Mouse (Mus musculus) limb, embryonic 10.5 days (tissue): ENCODE data around the gene Erh. TPM values are rescaled to one million over a fixed set of nuclear protein-coding genes. Genes with fewer than 3 reads are reported as not detected.

Experiments
- DNase-seq: peaks from one replicate; pipeline ENCODE4 v3.0.0-alpha.2; 2017; ENCODE audit warnings: low spot score
- H3K27ac ChIP-seq: fragments of 300-500 bp; sonication (generic); 2 replicates; pipeline ENCODE4 v1.5.1; 2016; ENCODE audit warnings: mild to moderate bottlenecking
- H3K27me3 ChIP-seq: fragments of 300-500 bp; sonication (generic); 2 replicates; pipeline ENCODE4 v1.6.1; 2016; ENCODE audit warnings: low read depth, mild to moderate bottlenecking; ENCODE audit not compliant: poor library complexity, severe bottlenecking
- H3K36me3 ChIP-seq: fragments of 300-500 bp; sonication (generic); 2 replicates; pipeline ENCODE4 v1.6.1; 2016; ENCODE audit warnings: mild to moderate bottlenecking, moderate library complexity
- H3K4me1 ChIP-seq: fragments of 300-500 bp; sonication (generic); 2 replicates; pipeline ENCODE4 v1.6.1; 2016
- H3K4me3 ChIP-seq: fragments of 300-500 bp; sonication (generic); 2 replicates; pipeline ENCODE4 v1.5.1; 2016; ENCODE audit warnings: mild to moderate bottlenecking, moderate library complexity
- H3K9me3 ChIP-seq: fragments of 300-500 bp; sonication (generic); replicated peaks from 2 replicates; pipeline ENCODE4 v1.6.1; 2016; ENCODE audit warnings: mild to moderate bottlenecking
- WGBS: fragments of 180-500 bp; shearing (Covaris S2); methylation state at CpG from one replicate; pipeline ENCODE4 v1.1.7; 2016; 5-methylcytosine and 5-hydroxymethylcytosine counted together
- polyA plus RNA-seq: library from polyadenylated mRNA; unstranded; fragments of >200 nt; fragmentation: Nextera tagmentation; extraction: Ambion mirVana; gene quantifications from 2 replicates; pipeline ENCODE4 v1.2.1, GENCODE M21; 2016

The Erh gene
- polyA plus RNA-seq, 1 experiment from 2014 or later: 520 TPM

GRCm38 (mm10) chr12:80604218-80604617 lies 39.9 kb downstream of the Erh start:
- no peak for DNase-seq

GRCm38 (mm10) chr12:80603566-80603965 lies 40.6 kb downstream of the Erh start:
- Histone ChIP-seq H3K4me3 (no peak overlapping the region), H3K9me3 (no peaks in the 10 kb centered on the region), H3K27me3 (no peaks in the 10 kb centered on the region), H3K4me1 (peaks cover 6% of the 10 kb centered on the region; the same call in 1 of the 2 replicates), H3K36me3 (no peaks in the 10 kb centered on the region), H3K27ac (no peak overlapping the region)
- DNase-seq: no peak
- WGBS: 77% methylated on average over 4 of the region's 4 CpGs

More at GRCm38 (mm10) chr12:80604218-80604617, 39.9 kb downstream of the Erh start:
- Histone ChIP-seq H3K27me3 (no peaks in the 10 kb centered on the region), H3K36me3 (no peaks in the 10 kb centered on the region), H3K4me3 (no peak overlapping the region), H3K9me3 (no peaks in the 10 kb centered on the region), H3K4me1 (peaks cover 6% of the 10 kb centered on the region; the same call in 1 of the 2 replicates), H3K27ac (no peak overlapping the region)
- WGBS: 93% methylated on average over 2 of the region's 2 CpGs

DNA sequence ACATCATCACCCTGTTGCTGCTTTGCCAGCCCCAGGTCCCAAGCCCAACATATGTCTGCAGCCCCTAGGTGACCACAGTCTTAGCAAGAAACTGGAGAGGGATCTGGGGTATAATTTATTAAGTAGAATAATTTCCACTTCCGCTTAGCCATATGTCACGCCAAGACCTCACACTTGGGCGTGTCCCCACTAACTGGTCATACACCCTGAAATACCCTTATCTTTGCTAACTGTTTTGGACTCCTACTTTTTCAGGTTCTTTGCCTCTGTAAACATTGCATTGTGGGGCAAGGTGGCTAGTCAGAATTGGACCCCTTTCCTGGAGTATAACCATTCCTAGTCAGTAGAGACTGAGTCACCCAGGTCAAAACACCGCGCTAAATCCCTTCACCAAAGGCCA lies 41.7 kb downstream of the Erh start:
- H3K4me1 ChIP-seq: peaks cover 6% of the 10 kb centered on the region; the same call in 1 of the 2 replicates
- H3K27ac ChIP-seq: no peak overlapping the region
- no peaks in the 10 kb centered on the region for H3K36me3 ChIP-seq
- no peak overlapping the region for H3K4me3 ChIP-seq
- H3K27me3 ChIP-seq: no peaks in the 10 kb centered on the region
- DNase-seq: no peak
- no peaks in the 10 kb centered on the region for H3K9me3 ChIP-seq
- 91% methylated on average over 5 of the region's 5 CpGs for WGBS

DNA sequence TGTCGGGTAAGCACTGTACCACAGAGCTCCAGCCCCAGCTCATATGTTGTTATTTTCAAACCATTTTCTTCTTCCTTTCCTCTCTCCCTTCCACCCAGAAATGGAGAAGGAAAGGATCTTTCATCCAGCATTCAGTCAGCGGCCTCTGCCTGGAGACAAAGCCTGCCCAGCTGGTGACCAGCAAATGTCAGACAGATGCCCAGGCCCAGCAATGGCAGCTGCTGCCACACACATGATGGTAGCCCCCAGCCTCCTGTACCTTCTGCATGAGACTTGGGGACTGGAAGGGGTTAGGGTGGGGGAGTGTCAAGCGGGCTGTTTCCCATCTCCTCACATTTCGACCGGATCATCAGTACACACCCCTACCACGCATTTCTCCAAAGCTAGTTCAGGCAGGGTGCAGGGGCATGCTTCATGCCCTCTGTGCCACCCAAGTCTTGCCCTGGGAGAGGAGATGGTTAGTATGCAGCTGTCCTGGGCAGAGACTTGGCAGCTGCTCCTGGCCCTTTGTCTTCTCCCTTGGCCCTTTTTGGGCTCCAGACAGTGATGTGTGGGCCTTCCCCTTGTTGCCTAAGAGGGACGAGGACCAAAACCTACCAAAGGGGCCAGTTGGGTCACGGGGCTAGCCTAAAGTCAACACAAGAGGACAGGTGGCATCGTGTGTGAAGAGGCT lies 42.4 kb downstream of the Erh start:
- H3K4me3 ChIP-seq: no peak overlapping the region
- H3K36me3 ChIP-seq: no peaks in the 10 kb centered on the region
- H3K27ac ChIP-seq: no peak overlapping the region
- 86% methylated on average over 9 of the region's 9 CpGs for WGBS
- H3K4me1 ChIP-seq: peaks cover 6% of the 10 kb centered on the region; the same call in 1 of the 2 replicates
- no peaks in the 10 kb centered on the region for H3K9me3 ChIP-seq
- H3K27me3 ChIP-seq: no peaks in the 10 kb centered on the region
- no peak for DNase-seq

DNA sequence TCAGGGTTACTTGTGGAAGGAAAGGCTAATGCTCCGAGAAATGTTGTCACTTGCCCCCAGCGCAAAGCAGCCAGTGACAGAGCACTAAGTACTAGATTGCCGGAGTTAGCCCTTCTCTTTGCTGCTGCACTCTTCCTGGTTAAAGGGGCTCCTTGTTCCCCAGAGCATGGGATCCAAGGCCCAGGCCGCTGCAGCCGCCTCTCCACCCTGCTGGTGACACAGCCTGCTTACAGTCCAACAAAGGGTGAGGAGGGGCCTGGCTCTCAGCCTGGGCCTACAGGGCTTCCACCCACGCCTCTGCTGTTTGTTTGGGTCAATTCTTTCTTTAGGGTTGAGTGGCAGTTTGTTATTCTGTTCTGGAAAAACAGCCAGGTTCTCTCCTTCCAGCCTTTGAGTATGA lies 45.4 kb downstream of the Erh start:
- Histone ChIP-seq H3K4me1 (peaks cover 6% of the 10 kb centered on the region; the same call in 1 of the 2 replicates), H3K4me3 (no peak overlapping the region), H3K27ac (no peak overlapping the region), H3K27me3 (no peaks in the 10 kb centered on the region), H3K36me3 (no peaks in the 10 kb centered on the region), H3K9me3 (no peaks in the 10 kb centered on the region)
- WGBS: 55% methylated on average over 6 of the region's 6 CpGs
- DNase-seq: no peak

DNA sequence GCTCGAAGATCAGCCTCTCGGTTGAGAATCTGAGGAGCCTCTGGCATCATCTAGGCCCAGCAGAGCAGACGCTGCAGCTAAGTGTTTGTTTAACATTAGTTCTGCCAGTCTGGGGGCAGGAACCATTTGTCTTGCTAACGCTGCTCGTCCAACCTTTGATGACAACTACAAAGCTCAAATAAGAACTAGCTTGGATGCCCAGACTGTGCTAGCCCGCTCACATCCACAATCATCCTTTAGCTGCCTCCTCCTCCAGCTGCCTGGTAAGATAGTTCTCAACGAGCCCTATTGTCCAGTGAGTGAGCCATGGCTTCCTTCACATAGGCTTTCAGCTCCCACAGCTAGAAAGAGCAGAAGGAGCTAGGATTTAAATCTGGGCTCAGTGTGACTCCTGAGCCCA lies 45.9 kb downstream of the Erh start:
- Histone ChIP-seq H3K4me3 (no peak overlapping the region), H3K27me3 (no peaks in the 10 kb centered on the region), H3K36me3 (no peaks in the 10 kb centered on the region), H3K4me1 (peaks cover 6% of the 10 kb centered on the region; the same call in 1 of the 2 replicates), H3K27ac (no peak overlapping the region), H3K9me3 (no peaks in the 10 kb centered on the region)
- 36% methylated on average over 7 of the region's 7 CpGs for WGBS
- no peak for DNase-seq

DNA sequence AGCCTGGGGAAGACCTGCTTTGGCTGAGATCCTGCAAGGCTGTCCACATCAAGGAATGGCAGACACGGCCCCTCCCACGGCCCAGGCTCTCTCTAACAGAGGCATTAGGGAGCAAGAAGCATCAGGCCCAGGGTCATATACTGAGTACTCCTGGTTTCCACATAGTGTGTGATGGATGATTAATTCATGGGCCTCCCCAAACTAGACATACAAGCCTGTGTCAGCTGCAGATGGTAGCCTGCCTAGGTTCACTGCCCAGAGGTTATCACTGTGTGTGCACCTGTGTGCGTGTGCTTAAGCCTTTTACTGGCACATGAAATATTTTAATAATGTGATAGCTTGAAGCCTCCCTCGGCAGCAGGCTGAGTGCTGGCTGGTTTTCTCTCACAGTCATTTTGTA lies 48.2 kb downstream of the Erh start:
- Histone ChIP-seq H3K4me3 (no peak overlapping the region), H3K27me3 (no peaks in the 10 kb centered on the region), H3K36me3 (no peaks in the 10 kb centered on the region), H3K4me1 (peaks cover 5% of the 10 kb centered on the region; the same call in 1 of the 2 replicates), H3K27ac (no peak overlapping the region), H3K9me3 (no peaks in the 10 kb centered on the region)
- DNase-seq: no peak
- 91% methylated on average over 4 of the region's 4 CpGs for WGBS

- Histone ChIP-seq H3K27me3 (no peaks in the 10 kb centered on the region), H3K4me1 (peaks cover under 1% of the 10 kb centered on the region; the same call in 1 of the 2 replicates), H3K27ac (no peak overlapping the region), H3K4me3 (no peak overlapping the region), H3K36me3 (no peaks in the 10 kb centered on the region), H3K9me3 (no peaks in the 10 kb centered on the region)
- 90% methylated on average over 4 of the region's 4 CpGs for WGBS
- DNase-seq: no peak
These were observed 48.6 kb downstream of the Erh start for GRCm38 (mm10) chr12:80595566-80595965.

GRCm38 (mm10) chr12:80594781-80595180 lies 49.4 kb downstream of the Erh start:
- no peak for DNase-seq
- no peaks in the 10 kb centered on the region for H3K4me1 ChIP-seq
- no peaks in the 10 kb centered on the region for H3K9me3 ChIP-seq
- no peak overlapping the region for H3K4me3 ChIP-seq
- no peaks in the 10 kb centered on the region for H3K36me3 ChIP-seq
- WGBS: 92% methylated on average over 4 of the region's 4 CpGs
- no peak overlapping the region for H3K27ac ChIP-seq
- H3K27me3 ChIP-seq: no peaks in the 10 kb centered on the region

GRCm38 (mm10) chr12:80594141-80594540 lies 50.0 kb downstream of the Erh start:
- Histone ChIP-seq H3K27me3 (no peaks in the 10 kb centered on the region), H3K27ac (no peak overlapping the region), H3K36me3 (no peaks in the 10 kb centered on the region), H3K9me3 (no peaks in the 10 kb centered on the region), H3K4me1 (no peaks in the 10 kb centered on the region), H3K4me3 (no peak overlapping the region)
- WGBS: 87% methylated on average over 4 of the region's 4 CpGs
- no peak for DNase-seq

GRCm38 (mm10) chr12:80584973-80585372 lies 59.2 kb downstream of the Erh start:
- 22% methylated on average over 2 of the region's 2 CpGs for WGBS
- H3K36me3 ChIP-seq: no peaks in the 10 kb centered on the region
- DNase-seq: no peak

More at GRCm38 (mm10) chr12:80584973-80585372, 59.2 kb downstream of the Erh start:
- H3K9me3 ChIP-seq: no peaks in the 10 kb centered on the region
- no peak overlapping the region for H3K4me3 ChIP-seq
- no peaks in the 10 kb centered on the region; the same call in 1 of the 2 replicates for H3K4me1 ChIP-seq
- H3K27ac ChIP-seq: no peak overlapping the region
- no peaks in the 10 kb centered on the region for H3K27me3 ChIP-seq
